Mouse (Mus musculus) megakaryocyte, embryonic 14.5 days (primary cell): ENCODE measurements around the gene Isyna1.

Experiments used
- FLI1 ChIP-seq: IDR thresholded peaks from 2 replicates; pipeline ENCODE4 v1.6.1; 2012; ENCODE audit warnings: low read length, inconsistent platforms, mixed read lengths
- GATA1 ChIP-seq: IDR thresholded peaks from 3 replicates; pipeline ENCODE4 v1.6.1; 2012; ENCODE audit warnings: mixed read lengths, low read length, inconsistent platforms, borderline replicate concordance

DNA sequence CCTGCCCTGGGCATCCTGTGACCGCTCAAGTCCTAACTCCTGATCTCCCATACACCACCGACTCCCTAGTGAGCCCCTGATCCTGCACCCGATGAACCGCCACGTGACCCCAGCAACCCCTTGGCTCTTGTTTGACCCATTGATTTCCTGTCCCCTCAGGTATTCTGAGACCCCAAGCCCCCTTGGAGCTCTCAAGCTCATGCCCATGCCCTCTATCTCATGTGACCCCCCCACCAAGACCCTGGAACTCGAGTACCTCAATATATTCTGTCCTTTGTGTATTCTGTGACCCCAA is 13.4 kb downstream of the Isyna1 start:
- TF ChIP-seq GATA1 (no peak), FLI1 (no peak)
